Mouse (Mus musculus) fibroblast of lung, adult 2 months (primary cell): ENCODE data around the gene Kcnk1.

Experiments
- DNase-seq: peaks from one replicate; pipeline ENCODE4 v3.0.0-alpha.2; 2011; ENCODE audit warnings: low read depth

Gene Kcnk1

GRCm38 (mm10) chr8:126045751-126046150, 50.8 kb downstream of the Kcnk1 start:
- no peak for DNase-seq

DNA sequence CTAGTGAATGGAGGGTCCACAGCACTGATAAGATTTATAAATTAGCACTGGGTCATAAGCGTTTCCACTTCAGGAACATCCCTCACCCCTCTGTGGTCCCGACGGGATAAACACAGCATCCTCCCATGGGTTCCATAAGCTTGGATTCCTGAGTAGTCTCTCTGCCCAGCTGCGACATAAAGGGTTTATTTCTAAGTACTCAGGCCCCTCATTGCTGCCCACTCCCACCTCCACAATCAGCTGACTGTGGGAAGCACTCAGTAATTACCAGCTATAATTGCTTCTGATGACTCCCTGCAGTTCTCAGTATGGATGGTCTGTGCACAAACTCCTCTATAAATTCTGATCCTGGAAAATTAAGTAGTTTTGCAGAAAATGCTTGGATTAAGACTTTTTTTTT, 58.9 kb downstream of the Kcnk1 start:
- no peak for DNase-seq

DNA sequence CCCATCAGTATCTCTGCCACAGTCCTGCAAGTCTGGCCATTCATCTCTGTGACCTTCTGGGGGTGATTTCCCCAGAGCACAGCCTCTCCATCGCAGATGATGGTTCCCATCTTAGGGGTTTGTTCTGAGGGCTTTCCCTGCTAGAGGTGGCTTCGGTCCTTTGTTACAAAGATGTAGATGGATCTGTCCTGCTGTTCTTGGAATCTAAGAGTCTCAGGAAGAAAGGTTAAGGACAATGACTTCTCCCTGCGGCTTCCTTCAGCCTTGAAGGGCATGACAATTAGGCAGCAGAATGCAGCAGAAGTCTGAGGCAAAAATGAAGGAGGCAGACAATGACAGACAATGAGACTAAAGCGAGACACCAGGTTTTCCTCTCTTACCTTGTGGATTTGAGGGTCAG, 63.9 kb downstream of the Kcnk1 start:
- no peak for DNase-seq

DNA sequence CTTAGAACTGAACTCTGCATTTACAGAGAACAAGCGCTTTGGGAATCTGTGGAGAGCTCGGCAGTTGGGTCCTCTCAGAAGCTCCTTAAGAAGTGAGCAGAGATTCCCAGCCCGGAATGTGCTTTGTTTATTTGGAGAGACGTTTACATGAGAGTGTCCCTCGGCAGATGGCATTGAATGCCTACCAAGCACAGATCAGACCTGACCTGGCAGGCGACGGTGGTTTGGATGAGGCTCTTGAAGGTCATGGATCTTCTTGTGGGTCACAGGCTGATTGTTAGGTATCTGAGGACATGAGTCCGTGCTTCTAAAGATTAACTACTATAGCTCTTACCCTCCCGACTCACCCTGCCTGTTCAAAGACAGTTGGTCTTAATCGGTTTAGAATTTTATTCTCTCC, 67.9 kb downstream of the Kcnk1 start:
- DNase-seq, result no peak

DNA sequence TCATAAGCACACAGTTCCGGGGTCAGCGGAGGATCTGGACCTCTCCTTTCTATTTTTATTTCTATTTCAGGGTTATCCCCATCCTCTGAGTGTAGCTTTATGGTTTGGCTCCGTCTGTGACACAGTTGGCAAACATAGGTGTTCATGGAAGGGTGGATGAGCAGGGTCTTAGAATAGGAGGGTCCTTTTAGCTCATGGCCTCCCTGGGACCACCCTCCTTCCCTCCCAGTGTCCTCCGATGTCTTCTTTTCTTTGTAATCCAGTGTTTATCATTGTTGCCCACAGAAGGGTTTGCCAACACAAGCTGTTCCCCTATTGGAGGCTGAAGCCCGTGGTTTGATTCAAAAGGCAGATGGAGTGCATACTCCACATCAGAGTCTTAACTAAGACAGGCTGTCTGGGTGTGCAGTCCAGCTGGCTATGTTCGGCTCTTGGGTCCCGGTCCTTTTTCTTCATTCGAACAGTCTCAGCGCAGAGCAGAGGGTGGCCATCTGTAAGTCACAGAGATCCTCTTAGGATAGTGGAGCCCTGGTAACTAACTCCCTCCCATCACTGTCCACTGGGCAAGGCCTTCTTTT, 69.0 kb downstream of the Kcnk1 start:
- no peak for DNase-seq

- DNase-seq, result no peak
Observed at GRCm38 (mm10) chr8:126064587-126065145, 69.7 kb downstream of the Kcnk1 start.

- DNase-seq, result no peak
Observed at GRCm38 (mm10) chr8:126067306-126067705, 72.3 kb downstream of the Kcnk1 start.

DNA sequence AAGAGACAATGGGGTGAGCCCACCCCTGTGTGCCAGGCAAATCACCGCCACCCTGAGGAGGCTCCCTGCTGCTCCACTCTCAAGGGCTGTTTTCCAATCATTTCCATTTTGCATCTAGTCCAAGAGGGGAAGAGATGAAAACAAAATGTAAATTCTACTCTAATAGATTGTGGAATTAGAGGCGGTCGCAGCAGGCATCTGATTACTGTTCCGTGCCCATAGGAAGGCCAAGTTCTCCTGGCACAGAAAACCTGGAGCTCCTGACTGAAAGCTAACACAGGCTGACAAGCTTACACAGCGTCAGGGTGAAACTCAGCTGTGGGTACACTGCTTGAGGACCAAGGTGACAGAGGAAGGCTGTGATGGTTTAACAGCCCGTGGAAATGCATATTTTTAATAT, 73.2 kb downstream of the Kcnk1 start:
- DNase-seq, result no peak

GRCm38 (mm10) chr8:126072678-126073077, 77.7 kb downstream of the Kcnk1 start:
- DNase-seq, result peak; percentile 32

DNA sequence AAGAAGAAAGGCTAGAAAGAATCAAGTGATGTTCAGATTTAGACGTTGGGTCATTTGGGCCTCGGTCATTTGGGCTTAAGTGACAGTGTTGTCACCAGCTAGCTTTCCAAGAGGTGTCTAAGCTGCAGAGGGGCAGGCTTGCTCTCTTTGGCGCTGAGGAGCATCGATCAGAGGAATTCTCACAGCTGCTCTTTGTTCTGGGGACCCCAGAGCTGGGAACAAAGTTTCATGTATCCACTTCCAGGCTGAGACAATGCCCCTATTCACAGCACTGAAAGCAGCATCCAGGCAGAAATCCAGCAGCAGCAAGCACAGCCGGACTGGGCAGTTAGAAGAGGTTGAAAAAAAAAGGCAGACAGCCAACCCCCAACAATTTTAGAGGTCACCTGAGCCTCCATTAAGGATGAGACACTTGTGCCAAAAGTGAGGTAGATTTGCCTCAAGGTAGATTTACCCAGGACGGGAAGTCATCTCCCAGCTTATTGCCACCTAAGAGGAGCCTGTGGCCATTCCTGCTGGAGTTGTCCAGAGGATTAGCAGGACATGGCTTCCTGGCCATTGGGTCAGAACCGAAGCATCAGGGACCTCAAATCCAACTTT, 78.3 kb downstream of the Kcnk1 start:
- DNase-seq, result peak; percentile 80

- no peak for DNase-seq
Observed at GRCm38 (mm10) chr8:126074111-126074510, 79.1 kb downstream of the Kcnk1 start.

- no peak for DNase-seq
Observed at GRCm38 (mm10) chr8:126075400-126075799, 80.4 kb downstream of the Kcnk1 start.
